Mouse (Mus musculus) heart, postnatal 25 days (tissue): ENCODE results near the gene Sphkap. TPM values are rescaled to one million over a fixed set of nuclear protein-coding genes. Genes with fewer than 3 reads are reported as not detected.

ENCODE experiments used
- DNase-seq: peaks from one replicate; pipeline ENCODE4 v3.0.0; 2022; ENCODE audit warnings: low spot score
- intact Hi-C: fragments of 180-260 bp; cut with DNase I; formaldehyde crosslinking; loops from one replicate; pipeline ENCODE4 v1.15.1; 2025
- total RNA-seq, 2 experiments: library from RNA; stranded (reverse); gene quantifications; 2 replicates each; pipeline ENCODE4 v1.2.3; 2021

The Sphkap gene
- total RNA-seq, 2 experiments from 2014 or later, result 0.60 to 1.8 TPM

- intact Hi-C loops, result no loop called here
- no peak for DNase-seq
Measured at GRCm38 (mm10) chr1:83311607-83312295, 96.2 kb downstream of the Sphkap start.

- intact Hi-C loops, result no loop called here
- no peak for DNase-seq
Measured at GRCm38 (mm10) chr1:83297137-83298076, 110.6 kb downstream of the Sphkap start.

DNA sequence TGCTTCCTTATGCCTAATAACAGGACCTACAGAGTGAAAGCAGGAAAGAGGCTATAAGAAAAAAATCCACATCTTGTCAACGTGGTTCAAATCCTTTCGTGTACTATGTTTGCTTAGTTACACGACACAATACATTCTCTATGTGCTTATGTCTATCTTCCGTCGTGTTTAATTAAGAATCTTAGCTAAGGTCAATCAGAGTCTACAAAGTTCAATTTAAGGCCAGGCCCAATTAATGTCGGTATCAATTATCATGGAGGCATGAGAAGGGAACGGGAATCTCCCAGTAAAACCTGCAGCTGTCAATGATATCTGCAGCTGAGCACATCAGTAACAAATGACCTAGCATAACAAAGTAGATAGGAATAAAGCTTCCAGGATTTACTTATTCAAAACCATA is 122.1 kb downstream of the Sphkap start:
- intact Hi-C loops, result no loop called here
- no peak for DNase-seq

DNA sequence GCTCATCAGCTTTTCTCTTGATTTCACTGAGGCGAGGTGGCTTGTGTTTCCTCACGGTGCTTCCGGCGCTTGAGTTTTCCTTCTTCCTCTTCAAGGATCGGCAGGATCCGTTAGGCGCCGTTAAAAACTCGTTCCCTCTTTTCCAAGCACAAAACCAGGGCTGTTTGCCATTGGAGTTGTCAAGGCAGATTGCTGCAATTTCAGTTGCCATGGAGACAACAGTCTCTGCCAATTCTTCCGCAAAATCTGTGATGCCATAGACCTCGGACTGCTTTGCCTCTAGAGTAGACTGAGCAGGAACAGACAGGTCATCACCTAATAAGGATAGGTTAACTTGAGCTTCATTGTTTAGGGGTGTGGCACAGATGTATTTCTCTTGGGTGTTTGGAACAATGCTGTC is 131.0 kb downstream of the Sphkap start:
- intact Hi-C loops, result no loop called here
- no peak for DNase-seq

- no peak for DNase-seq
- intact Hi-C loops, result no loop called here
Measured at GRCm38 (mm10) chr1:83276637-83277036, 131.4 kb downstream of the Sphkap start.

GRCm38 (mm10) chr1:83251746-83252145 is 156.3 kb downstream of the Sphkap start:
- DNase-seq, result no peak
- intact Hi-C loops, result no loop called here

GRCm38 (mm10) chr1:83248235-83248746 is 159.7 kb downstream of the Sphkap start:
- intact Hi-C loops, result no loop called here
- DNase-seq, result no peak

- DNase-seq, result no peak
- intact Hi-C loops, result no loop called here
Measured at GRCm38 (mm10) chr1:83227946-83228345, 180.1 kb downstream of the Sphkap start.

DNA sequence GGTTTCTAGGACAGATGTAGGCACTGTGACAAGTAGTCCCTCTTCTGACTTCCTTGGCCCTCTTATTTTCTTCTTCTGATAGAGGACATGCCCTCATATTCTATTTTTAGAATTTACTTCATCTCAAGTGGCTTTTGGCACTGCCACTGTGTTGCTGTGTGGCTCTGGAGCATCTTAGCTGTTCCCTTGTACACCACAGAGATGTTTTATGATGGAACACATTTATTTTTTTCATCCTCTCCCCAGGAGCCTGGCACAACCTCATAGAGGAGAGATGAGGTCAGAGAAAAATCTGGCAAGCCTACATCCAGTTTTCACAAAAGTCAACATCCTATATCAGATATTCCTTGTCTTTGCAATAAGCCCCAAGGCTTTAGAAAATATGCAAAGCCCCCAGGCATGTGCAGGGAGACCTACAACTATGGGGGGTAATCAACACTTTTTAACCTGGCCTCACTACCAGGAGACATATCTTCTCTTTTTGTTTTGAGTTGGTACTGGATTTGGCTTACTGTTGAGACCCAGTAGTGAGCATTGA is 183.5 kb downstream of the Sphkap start:
- DNase-seq, result no peak
- intact Hi-C loops, result no loop called here

- intact Hi-C loops, result no loop called here
- no peak for DNase-seq
Measured at GRCm38 (mm10) chr1:83223072-83223471, 184.9 kb downstream of the Sphkap start.

GRCm38 (mm10) chr1:83218260-83218659 is 189.7 kb downstream of the Sphkap start:
- intact Hi-C loops, result loop anchor here (2.0 kb wide), 1 partner anchor 501 kb away; no protein-coding TSS in a partner anchor
- DNase-seq, result no peak

DNA sequence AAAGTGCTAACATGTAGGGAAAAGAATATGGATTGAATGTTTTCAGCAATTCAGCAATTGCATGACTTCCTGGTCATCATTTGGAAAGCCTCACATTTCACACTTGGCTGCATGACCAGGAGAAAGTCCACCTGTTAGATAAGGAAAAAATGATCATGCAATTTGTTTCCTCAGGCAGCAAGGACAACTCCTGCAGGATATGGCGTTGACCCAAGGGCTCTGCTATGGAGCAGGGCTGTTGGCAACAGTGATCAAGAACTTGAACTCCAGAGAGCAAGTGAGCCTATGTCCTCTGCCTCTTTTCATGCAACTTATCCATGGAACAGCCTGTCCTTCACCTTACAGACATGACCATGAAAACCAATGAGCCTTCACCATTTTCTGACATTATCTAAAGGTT is 198.0 kb downstream of the Sphkap start:
- DNase-seq, result no peak
- intact Hi-C loops, result no loop called here

Other genes with a start within 250 kb of the Sphkap start
- not detected for gene Daw1, start 248.4 kb downstream of the Sphkap start, total RNA-seq